Mouse (Mus musculus) yolk sac, embryonic 10.5 days (tissue): ENCODE measurements around the gene Gm20479.

ENCODE experiments used
- DNase-seq: peaks from one replicate; pipeline ENCODE4 v3.0.0-alpha.2; 2017; ENCODE audit warnings: low spot score

Gene Gm20479

GRCm38 (mm10) chr7:27356861-27357594 lies at the start of gene Gm20479:
Gene Gm20479 (minus strand): TSS chr7:27357419.
- peak; percentile 65 for DNase-seq

DNA sequence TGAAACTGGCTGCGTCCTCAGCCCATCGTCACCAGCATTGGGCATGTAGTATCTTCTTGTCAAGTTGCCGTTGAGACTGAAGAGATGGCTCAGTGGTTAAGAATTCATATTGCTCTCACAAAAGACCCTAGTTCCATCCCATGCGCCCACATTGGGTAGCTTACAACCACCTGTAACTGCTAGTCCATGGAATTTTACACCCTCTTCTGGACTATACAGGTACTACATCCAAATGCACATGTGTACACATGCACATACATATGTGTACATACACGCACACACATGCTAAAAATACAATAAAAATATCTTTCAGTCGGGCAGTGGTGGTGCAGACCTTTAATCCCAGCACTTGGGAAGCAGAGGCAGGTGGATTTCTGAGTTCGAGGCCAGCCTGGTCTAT lies 49.3 kb upstream of the Gm20479 start:
- DNase-seq, result no peak

GRCm38 (mm10) chr7:27404203-27404942 lies 47.2 kb upstream of the Gm20479 start:
- no peak for DNase-seq

GRCm38 (mm10) chr7:27402675-27403074 lies 45.5 kb upstream of the Gm20479 start:
- DNase-seq, result peak; percentile 7

GRCm38 (mm10) chr7:27400545-27400944 lies 43.3 kb upstream of the Gm20479 start:
- no peak for DNase-seq

GRCm38 (mm10) chr7:27397048-27397949 lies 40.1 kb upstream of the Gm20479 start:
- DNase-seq, result no peak

- DNase-seq, result peak; percentile 60
Measured at GRCm38 (mm10) chr7:27396184-27397047, 39.2 kb upstream of the Gm20479 start.

- DNase-seq, result no peak
Measured at GRCm38 (mm10) chr7:27395521-27396183, 38.4 kb upstream of the Gm20479 start.

DNA sequence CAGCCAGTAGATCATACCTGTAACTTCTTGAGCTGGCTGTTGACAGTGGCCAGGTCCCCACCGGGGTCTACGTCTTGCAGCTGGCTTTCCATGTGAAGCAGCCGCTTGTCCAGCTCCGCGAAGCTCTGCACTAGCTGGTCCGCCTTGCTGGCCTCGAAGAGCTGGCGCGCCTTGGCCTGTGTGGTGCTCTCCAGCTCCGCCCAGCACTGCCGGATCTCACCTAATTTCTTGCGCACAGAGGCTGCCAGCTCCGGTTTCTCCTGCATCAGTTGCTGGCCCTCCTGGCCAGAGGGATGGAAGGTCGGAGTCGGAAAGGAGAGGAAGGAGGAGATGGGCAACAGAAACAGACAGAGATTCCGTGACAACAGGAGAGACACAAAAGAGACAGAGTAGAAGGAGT lies 34.2 kb upstream of the Gm20479 start:
- DNase-seq, result no peak

DNA sequence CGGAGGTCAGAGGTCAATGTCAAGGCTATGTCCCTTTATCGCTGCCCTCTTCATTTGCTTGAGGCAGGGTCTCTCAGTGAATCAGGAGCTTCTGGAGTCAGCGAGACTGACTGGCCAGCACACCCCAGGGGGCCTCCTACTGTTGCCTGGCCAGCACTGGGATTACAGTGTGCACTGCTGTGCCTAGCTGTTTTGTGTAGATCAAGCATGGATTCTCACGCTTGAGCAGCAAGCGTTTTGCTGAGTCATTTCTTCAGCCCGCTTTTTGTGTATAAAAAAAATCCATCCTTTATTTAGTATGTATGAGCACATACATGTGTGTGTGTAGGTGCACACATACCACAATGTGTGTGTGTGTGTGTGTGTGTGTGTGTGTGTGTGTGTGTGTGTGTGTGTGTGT lies 32.0 kb upstream of the Gm20479 start:
- DNase-seq, result no peak

DNA sequence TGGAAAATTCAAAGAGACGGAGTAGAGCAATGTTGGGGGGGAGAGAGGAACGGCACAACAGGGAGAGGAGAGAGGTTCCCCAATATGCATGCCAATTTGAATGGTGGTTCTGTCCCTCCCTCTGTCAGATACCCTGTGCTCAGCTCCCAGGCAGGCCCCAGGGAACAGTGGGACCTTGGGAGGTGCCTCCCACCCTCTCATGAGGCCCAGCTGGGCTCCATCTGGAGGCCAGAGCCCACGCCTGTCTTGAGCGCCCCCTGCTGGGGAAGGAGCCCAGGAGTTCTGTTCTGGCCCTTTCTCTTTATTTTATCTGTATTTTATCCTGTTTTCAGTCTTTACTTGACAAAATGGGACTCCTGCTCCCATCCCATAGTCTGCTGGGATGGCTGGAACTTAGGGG lies 27.5 kb upstream of the Gm20479 start:
- no peak for DNase-seq

- no peak for DNase-seq
Measured at GRCm38 (mm10) chr7:27384134-27384533, 26.9 kb upstream of the Gm20479 start.

- DNase-seq, result no peak
Measured at GRCm38 (mm10) chr7:27383233-27383632, 26.0 kb upstream of the Gm20479 start.

- DNase-seq, result no peak
Measured at GRCm38 (mm10) chr7:27381560-27381959, 24.3 kb upstream of the Gm20479 start.

DNA sequence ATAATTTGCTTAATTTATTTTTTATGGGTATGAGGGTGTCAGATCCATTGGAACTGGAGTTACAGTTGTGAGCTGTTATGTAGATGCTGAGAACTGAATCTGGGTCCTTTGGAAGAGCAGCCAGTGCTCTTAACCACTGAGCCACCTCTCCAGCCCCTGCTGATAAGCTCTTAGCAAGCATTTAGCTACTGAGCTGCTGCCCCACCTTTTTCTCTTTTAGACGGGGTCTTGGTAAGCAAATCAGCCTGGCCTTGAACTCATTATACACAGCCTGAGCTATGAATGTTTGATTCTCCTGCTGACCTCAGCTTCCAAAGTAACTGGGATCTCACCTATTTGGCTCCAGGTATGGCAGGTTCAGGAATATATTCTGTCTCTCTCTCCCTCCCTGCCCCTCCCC lies 23.8 kb upstream of the Gm20479 start:
- DNase-seq, result no peak

DNA sequence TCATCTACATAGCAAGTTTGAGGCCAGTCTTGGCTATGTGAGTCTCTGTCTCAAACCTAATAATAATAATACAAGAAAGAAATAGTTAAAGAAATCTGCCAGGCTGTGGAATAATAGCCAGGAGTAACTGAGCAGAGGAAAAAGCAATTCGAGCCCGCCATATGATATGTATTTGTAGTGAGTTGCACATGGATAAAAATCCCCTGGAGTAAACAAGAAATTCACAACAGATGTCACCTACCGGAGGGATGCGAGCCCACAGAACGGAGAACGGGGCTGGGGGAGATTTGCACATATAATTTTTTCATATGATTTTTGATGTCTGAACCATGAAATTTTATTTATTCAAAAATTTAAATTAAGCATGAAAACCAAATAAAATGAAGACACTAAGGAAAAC lies 22.6 kb upstream of the Gm20479 start:
- DNase-seq, result no peak

DNA sequence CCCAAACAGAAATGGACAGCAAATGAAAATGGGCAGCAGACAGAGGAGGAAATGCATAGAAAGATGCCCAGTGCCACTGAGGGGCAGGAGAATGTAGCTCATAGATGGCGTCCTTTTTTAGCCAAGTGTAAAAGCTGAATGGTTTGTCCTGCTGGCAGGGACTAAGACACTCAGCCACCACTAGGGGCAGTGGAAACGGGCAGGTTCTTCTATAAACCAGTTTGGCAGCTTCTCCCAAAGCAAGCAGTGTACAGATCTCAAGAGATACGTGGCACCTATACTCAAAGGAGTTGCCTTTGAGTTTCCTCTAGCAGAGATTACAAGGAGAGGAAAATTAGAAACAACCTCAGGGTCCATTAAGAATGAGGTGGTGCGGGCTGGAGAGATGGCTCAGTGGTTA lies 21.2 kb upstream of the Gm20479 start:
- DNase-seq, result no peak

- no peak for DNase-seq
Measured at GRCm38 (mm10) chr7:27375274-27375673, 18.1 kb upstream of the Gm20479 start.

DNA sequence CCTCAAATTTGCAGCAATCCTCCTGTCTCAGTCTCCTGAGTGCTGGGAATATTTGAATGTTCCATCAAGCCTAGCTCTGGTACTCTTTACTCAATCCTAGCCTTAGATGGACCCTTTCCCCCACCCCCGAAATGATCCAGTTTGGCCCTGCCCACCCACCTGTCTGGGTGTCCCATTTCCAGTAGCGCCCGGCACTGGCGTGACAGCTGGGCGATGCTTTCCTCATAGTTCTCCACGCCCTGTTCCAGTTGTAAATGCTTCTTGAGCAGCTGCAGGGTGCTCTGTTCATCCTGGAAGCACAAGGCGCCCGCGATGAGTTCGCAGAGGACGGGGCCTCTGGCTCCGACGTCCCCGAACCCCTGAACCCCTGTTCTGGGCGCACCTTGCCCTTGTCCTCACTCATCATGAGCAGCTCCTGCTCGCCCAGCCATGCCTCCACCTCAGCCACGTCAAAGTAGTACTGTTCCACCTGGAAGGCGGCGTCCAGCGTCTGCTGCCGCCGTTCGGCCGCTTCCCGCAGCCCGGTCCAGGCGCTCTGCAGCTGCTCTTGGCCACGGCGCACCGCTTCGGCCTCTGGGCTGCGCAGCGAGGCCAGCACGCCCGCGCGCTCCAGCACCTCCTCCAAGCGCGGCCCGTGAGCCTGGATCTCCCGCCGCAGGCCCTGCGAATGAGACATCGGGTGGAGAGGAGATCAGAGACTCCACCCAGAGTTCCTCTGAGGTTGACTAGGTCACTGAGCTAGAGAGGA lies 14.7 kb upstream of the Gm20479 start:
- DNase-seq, result no peak

GRCm38 (mm10) chr7:27369111-27369510 lies 11.9 kb upstream of the Gm20479 start:
- DNase-seq, result no peak
